Mouse (Mus musculus) intestine, embryonic 14.5 days (tissue): Measurements from ENCODE around the gene P2ry12. TPM values are rescaled to one million over a fixed set of nuclear protein-coding genes. Genes with fewer than 3 reads are reported as not detected.

Source experiments
- ATAC-seq: fragments of 200-750 bp; cut with Nextera tagmentation; replicated peaks from 2 replicates; pipeline ENCODE4 v1.8.0; 2017; ENCODE audit warnings: low read depth, moderate number of reproducible peaks, moderate TSS enrichment, moderate library complexity; ENCODE audit not compliant: low FRiP score, low TSS enrichment
- DNase-seq: peaks from one replicate; pipeline ENCODE4 v3.0.0-alpha.2; 2018; ENCODE audit warnings: low spot score
- H3K27ac ChIP-seq: fragments of 300-500 bp; sonication (generic); 2 replicates; pipeline ENCODE4 v1.5.1; 2014; ENCODE audit warnings: low read depth, mild to moderate bottlenecking, control low read depth
- H3K27me3 ChIP-seq: fragments of 300-500 bp; sonication (generic); replicated peaks from 2 replicates; pipeline ENCODE4 v1.6.1; 2014; ENCODE audit warnings: low read length, control low read depth; ENCODE audit not compliant: control insufficient read depth, insufficient read depth
- H3K36me3 ChIP-seq: fragments of 300-500 bp; sonication (generic); 2 replicates; pipeline ENCODE4 v1.6.1; 2014; ENCODE audit warnings: low read length, control low read depth; ENCODE audit not compliant: control insufficient read depth, insufficient read depth
- H3K4me1 ChIP-seq: fragments of 300-500 bp; sonication (generic); replicated peaks from 2 replicates; pipeline ENCODE4 v1.6.1; 2014; ENCODE audit warnings: low read length, control low read depth, mixed read lengths; ENCODE audit not compliant: control insufficient read depth, insufficient read depth
- H3K4me2 ChIP-seq: fragments of 300-500 bp; sonication (generic); 2 replicates; pipeline ENCODE4 v1.6.1; 2014; ENCODE audit warnings: low read length
- H3K4me3 ChIP-seq: fragments of 300-500 bp; sonication (generic); 2 replicates; pipeline ENCODE4 v1.5.1; 2014; ENCODE audit warnings: low read depth, low read length, control low read depth, mixed read lengths
- H3K9ac ChIP-seq: fragments of 300-500 bp; sonication (generic); 2 replicates; pipeline ENCODE4 v1.6.1; 2014; ENCODE audit warnings: mild to moderate bottlenecking, low read length
- H3K9me3 ChIP-seq: fragments of 300-500 bp; sonication (generic); 2 replicates; pipeline ENCODE4 v1.6.1; 2016; ENCODE audit warnings: low read length, control low read depth; ENCODE audit not compliant: control insufficient read depth
- WGBS: fragments of 180-500 bp; shearing (Covaris S2); extraction: QIAGEN DNeasy Blood & Tissue Kit; methylation state at CpG from one replicate; pipeline ENCODE4 v1.1.7; 2014; 5-methylcytosine and 5-hydroxymethylcytosine counted together
- polyA plus RNA-seq: library from polyadenylated mRNA; unstranded; fragments of >200 nt; fragmentation: Nextera tagmentation; extraction: Ambion mirVana; gene quantifications from 2 replicates; pipeline ENCODE4 v1.2.1, GENCODE M21; 2014

The P2ry12 gene
- polyA plus RNA-seq, 1 experiment from 2014 or later: 1.9 TPM

- H3K36me3 ChIP-seq: no peaks in the 10 kb centered on the region
- no peak overlapping the region for H3K9ac ChIP-seq
- DNase-seq (no peak), ATAC-seq (no peak)
- no peak overlapping the region for H3K4me2 ChIP-seq
- WGBS: 46% methylated on average over 2 of the region's 2 CpGs
- H3K4me3 ChIP-seq: no peak overlapping the region
- no peaks in the 10 kb centered on the region for H3K27me3 ChIP-seq
- H3K9me3 ChIP-seq: no peaks in the 10 kb centered on the region
- H3K4me1 ChIP-seq: no peaks in the 10 kb centered on the region
- no peak overlapping the region; the same call in 1 of the 2 replicates for H3K27ac ChIP-seq
These were observed 95.1 kb downstream of the P2ry12 start for GRCm38 (mm10) chr3:59167417-59168054.

Other genes with a start within 250 kb of the P2ry12 start
- gene Gpr171, start 161.1 kb downstream of the P2ry12 start, polyA plus RNA-seq: 1.1 and 1.2 TPM in 2 replicates
- 8.4 and 8.6 TPM in 2 replicates for gene P2ry14, start 109.3 kb downstream of the P2ry12 start, polyA plus RNA-seq
- gene Gpr87, start 67.8 kb downstream of the P2ry12 start, polyA plus RNA-seq: not detected in 2 replicates
- gene P2ry13, start 52.0 kb downstream of the P2ry12 start, polyA plus RNA-seq: 1.6 and 1.7 TPM in 2 replicates
- gene Igsf10, start 81.5 kb upstream of the P2ry12 start, polyA plus RNA-seq: 6.9 and 7.5 TPM in 2 replicates